Mouse (Mus musculus): ENCODE measurements around the gene Nfe2l2.
"Not testable (repeated sequence)": the region's sequence is repeated elsewhere in the genome, so short reads cannot be mapped to it uniquely, and the experiment has no call there.

The Nfe2l2 gene

GRCm38 (mm10) chr2:75713083-75713482, 8.6 kb upstream of the Nfe2l2 start:
- DNase-seq (ENCODE audit: low spot score), result no peak

- no peak for DNase-seq (ENCODE audit: low spot score)
Observed at GRCm38 (mm10) chr2:75707420-75707819, 3.0 kb upstream of the Nfe2l2 start.

GRCm38 (mm10) chr2:75706435-75706834, 2.0 kb upstream of the Nfe2l2 start:
- no peak for DNase-seq (ENCODE audit: low spot score)

GRCm38 (mm10) chr2:75705162-75705752, 816 bp upstream of the Nfe2l2 start:
- DNase-seq (ENCODE audit: low spot score), result peak; percentile 74

GRCm38 (mm10) chr2:75703375-75704181, 863 bp downstream of the Nfe2l2 start:
- DNase-seq (ENCODE audit: low spot score), result peak; percentile 91

GRCm38 (mm10) chr2:75702588-75702976, 1.9 kb downstream of the Nfe2l2 start:
- no peak for DNase-seq (ENCODE audit: low spot score)

- no peak for DNase-seq (ENCODE audit: low spot score)
Observed at GRCm38 (mm10) chr2:75701822-75702587, 2.4 kb downstream of the Nfe2l2 start.

- DNase-seq (ENCODE audit: low spot score), result no peak
Observed at GRCm38 (mm10) chr2:75701207-75701606, 3.2 kb downstream of the Nfe2l2 start.

- DNase-seq (ENCODE audit: low spot score), result no peak
Observed at GRCm38 (mm10) chr2:75700543-75700942, 3.9 kb downstream of the Nfe2l2 start.

GRCm38 (mm10) chr2:75698874-75699273, 5.6 kb downstream of the Nfe2l2 start:
- no peak for DNase-seq (ENCODE audit: low spot score)

- DNase-seq (ENCODE audit: low spot score), result no peak
Observed at GRCm38 (mm10) chr2:75698007-75698406, 6.4 kb downstream of the Nfe2l2 start.

GRCm38 (mm10) chr2:75697222-75697621, 7.2 kb downstream of the Nfe2l2 start:
- no peak for DNase-seq (ENCODE audit: low spot score)

GRCm38 (mm10) chr2:75696371-75696770, 8.1 kb downstream of the Nfe2l2 start:
- no peak for DNase-seq (ENCODE audit: low spot score)

- no peak for DNase-seq (ENCODE audit: low spot score)
Observed at GRCm38 (mm10) chr2:75695676-75696350, 8.6 kb downstream of the Nfe2l2 start.

- not testable (repeated sequence) for DNase-seq (ENCODE audit: low spot score)
Observed at GRCm38 (mm10) chr2:75694926-75695325, 9.5 kb downstream of the Nfe2l2 start.

GRCm38 (mm10) chr2:75692369-75692768, 12.1 kb downstream of the Nfe2l2 start:
- no peak for DNase-seq (ENCODE audit: low spot score)

GRCm38 (mm10) chr2:75691316-75691715, 13.1 kb downstream of the Nfe2l2 start:
- DNase-seq (ENCODE audit: low spot score), result no peak

- no peak for DNase-seq (ENCODE audit: low spot score)
Observed at GRCm38 (mm10) chr2:75690656-75691055, 13.8 kb downstream of the Nfe2l2 start.

- no peak for DNase-seq (ENCODE audit: low spot score)
Observed at GRCm38 (mm10) chr2:75689482-75690158, 14.8 kb downstream of the Nfe2l2 start.

- DNase-seq (ENCODE audit: low spot score), result no peak
Observed at GRCm38 (mm10) chr2:75688901-75689300, 15.5 kb downstream of the Nfe2l2 start.

- DNase-seq (ENCODE audit: low spot score), result no peak
Observed at GRCm38 (mm10) chr2:75687040-75687749, 17.2 kb downstream of the Nfe2l2 start.
